17 mouse cellular contexts compared by ENCODE assay signal in the genomic region with DNA sequence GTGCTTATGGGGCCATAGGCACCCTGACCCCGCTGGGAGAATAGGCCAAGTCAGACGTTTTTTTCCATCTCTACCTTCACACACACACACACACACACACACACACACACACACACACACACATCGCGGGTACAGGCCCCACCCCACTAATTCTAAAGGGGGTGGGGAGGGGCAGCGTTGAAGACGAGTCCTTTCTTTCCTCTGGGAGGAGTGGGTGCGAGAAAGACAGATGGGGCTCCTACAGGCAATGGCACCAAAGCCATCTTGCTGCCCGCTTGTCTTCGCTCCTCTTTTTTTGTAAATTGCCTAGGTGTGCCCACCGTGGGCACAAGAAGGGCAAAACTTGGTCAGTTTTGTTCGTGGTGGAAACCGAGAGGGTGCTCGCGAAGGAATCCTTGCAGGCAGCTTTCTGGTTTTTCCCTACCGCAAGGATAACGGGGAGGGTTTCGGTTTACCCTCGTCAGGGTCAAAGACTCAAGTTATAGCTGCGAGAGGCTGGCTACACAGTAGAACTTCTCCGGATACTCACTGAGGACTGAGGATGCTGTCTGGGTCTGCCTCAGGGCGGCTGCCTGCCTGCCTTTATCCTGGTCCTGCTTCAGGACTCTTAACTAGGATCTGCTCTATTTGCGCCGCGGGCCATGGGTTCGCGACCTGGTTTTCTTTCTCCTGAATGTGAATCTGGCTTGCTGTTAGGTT. TPM values are rescaled to one million over a fixed set of nuclear protein-coding genes. Genes with fewer than 3 reads are reported as not detected.
DNase-seq lines count a peak whose midpoint lies in the region; ATAC-seq and TF ChIP-seq lines count a peak whose summit lies in the region.
"Had no signal": no experiment of that assay in that cellular context is flagged by ENCODE, and none has a peak within 500 bp of the region (broad histone marks: within the 10 kb centered on the region; RNA-seq: fewer than 3 reads in every experiment).

No protein-coding gene starts in this region.

- H3K9ac ChIP-seq in forebrain, postnatal 0 days, result peak overlapping the region; percentile 6; the same call in 1 of the 2 replicates
- peak overlapping the region; percentile 72 for H3K9ac ChIP-seq in midbrain, embryonic 13.5 days (replicated peaks)
- H3K9ac ChIP-seq in kidney, embryonic 15.5 days, result no peak overlapping the region

- no peak for TF ChIP-seq CTCF in forebrain, postnatal 0 days (IDR thresholded peaks at IDR 0.05; ENCODE audit: low read depth)

- peak overlapping the region; percentile 26 for H3K4me2 ChIP-seq in forebrain, postnatal 0 days (ENCODE audit: low read depth)
- H3K4me2 ChIP-seq in midbrain, embryonic 13.5 days (replicated peaks), result peak overlapping the region; percentile 55
- no peak overlapping the region for H3K4me2 ChIP-seq in kidney, embryonic 15.5 days

- H3K27ac ChIP-seq in forebrain, postnatal 0 days (ENCODE audit: low read depth, low read length), result peak overlapping the region; percentile 62
- peak overlapping the region; percentile 89 for H3K27ac ChIP-seq in midbrain, embryonic 13.5 days
- no peak overlapping the region for H3K27ac ChIP-seq in kidney, embryonic 15.5 days

- H3K27me3 ChIP-seq in forebrain, postnatal 0 days (ENCODE audit: insufficient read depth, low read length), result peaks cover 50% of the 10 kb centered on the region
- H3K27me3 ChIP-seq in midbrain, embryonic 13.5 days, result peaks cover 71% of the 10 kb centered on the region
- peaks cover 94% of the 10 kb centered on the region for H3K27me3 ChIP-seq in kidney, embryonic 15.5 days
- H3K27me3 ChIP-seq: CH12.LX had no signal

- H3K4me1 ChIP-seq in forebrain, postnatal 0 days (ENCODE audit: insufficient read depth), result no peaks in the 10 kb centered on the region
- peaks cover 10% of the 10 kb centered on the region for H3K4me1 ChIP-seq in midbrain, embryonic 13.5 days (replicated peaks)
- H3K4me1 ChIP-seq in kidney, embryonic 15.5 days, result peaks cover 12% of the 10 kb centered on the region

- DNase-seq in ZHBTc4 (ENCODE audit: low read depth, low spot score), result peak; percentile 30
- DNase-seq in cerebellum, adult 9-11 months, result peak; percentile 67
- no peak for DNase-seq in forebrain, postnatal 0 days
- no peak for DNase-seq in adrenal gland, adult 18-20 months (ENCODE audit: low spot score in 2 of 2)
- DNase-seq in left cerebral cortex, adult 18-20 months (ENCODE audit: low spot score in 2 of 2), result no peak
- DNase-seq in heart, postnatal 4 days, result no peak
- DNase-seq: heart, postnatal 14 days; layer of hippocampus, postnatal 36 days; lung, adult 18-20 months; right cerebral cortex, postnatal 25 days had no signal

- no peaks in the 10 kb centered on the region for H3K36me3 ChIP-seq in forebrain, postnatal 0 days (ENCODE audit: insufficient read depth)
- no peaks in the 10 kb centered on the region for H3K36me3 ChIP-seq in midbrain, embryonic 13.5 days
- H3K36me3 ChIP-seq in kidney, embryonic 15.5 days, result no peaks in the 10 kb centered on the region

- WGBS in forebrain, postnatal 0 days, result 26% methylated on average over 26 of the region's 26 CpGs
- WGBS in midbrain, embryonic 13.5 days, result 5% methylated on average over 25 of the region's 26 CpGs
- WGBS in kidney, embryonic 15.5 days, result 3% methylated on average over 26 of the region's 26 CpGs

- H3K4me3 ChIP-seq in forebrain, postnatal 0 days (ENCODE audit: low read depth, low read length), result peak overlapping the region; percentile 13; the same call in 1 of the 2 replicates
- peak overlapping the region; percentile 36 for H3K4me3 ChIP-seq in midbrain, embryonic 13.5 days (replicated peaks)
- no peak overlapping the region for H3K4me3 ChIP-seq in kidney, embryonic 15.5 days (replicated peaks)
- H3K4me3 ChIP-seq: erythroblast, embryonic 14.5 days; myocyte had no signal

- H3K9me3 ChIP-seq in forebrain, postnatal 0 days (ENCODE audit: low read length), result no peaks in the 10 kb centered on the region
- H3K9me3 ChIP-seq in midbrain, embryonic 13.5 days, result no peaks in the 10 kb centered on the region
- H3K9me3 ChIP-seq in kidney, embryonic 15.5 days (replicated peaks), result no peaks in the 10 kb centered on the region

- ATAC-seq in forebrain, postnatal 0 days, result no peak
- ATAC-seq in midbrain, embryonic 13.5 days, result no peak
- ATAC-seq in kidney, embryonic 15.5 days (replicated peaks; ENCODE audit: low FRiP score), result no peak

RNA-seq across cellular contexts. Expression of a gene that starts 3.8 kb away (rescaled TPM):
- 65.4 and 127 TPM in 2 replicates for total RNA-seq in forebrain, postnatal 0 days (2014; rRNA removed)
- polyA plus RNA-seq in forebrain, postnatal 0 days (2015; fragmentation: Nextera tagmentation; extraction: Ambion mirVana), result 4.4 and 8.9 TPM in 2 replicates
- 14.8 and 16.4 TPM in 2 replicates for polyA plus RNA-seq in midbrain, embryonic 13.5 days (2015; fragmentation: Nextera tagmentation; extraction: Ambion mirVana)
- not detected for total RNA-seq in adrenal gland, adult 18-20 months (2021)
- 10 to 100 TPM; 10.7 to 14.3 TPM for total RNA-seq in left cerebral cortex, adult 18-20 months (2021)
- polyA plus RNA-seq in kidney, embryonic 15.5 days (2015; fragmentation: Nextera tagmentation; extraction: Ambion mirVana), result not detected in 2 replicates
- not detected for total RNA-seq in heart, postnatal 4 days (2021)
- total RNA-seq: CH12.LX; granulocyte monocyte progenitor cell, adult 5-6 weeks; heart, postnatal 14 days had no signal
- polyA plus RNA-seq: erythroblast, embryonic 14.5 days; kidney, embryonic 16.5 days had no signal

RNA-seq across cellular contexts. Expression of a gene that starts 7.2 kb away (rescaled TPM):
- 44.3 and 99.2 TPM in 2 replicates for total RNA-seq in forebrain, postnatal 0 days (2014; rRNA removed)
- polyA plus RNA-seq in forebrain, postnatal 0 days (2015; fragmentation: Nextera tagmentation; extraction: Ambion mirVana), result 24.7 and 48.1 TPM in 2 replicates
- polyA plus RNA-seq in midbrain, embryonic 13.5 days (2015; fragmentation: Nextera tagmentation; extraction: Ambion mirVana), result 53.2 and 56.6 TPM in 2 replicates
- total RNA-seq in adrenal gland, adult 18-20 months (2021), result not detected
- total RNA-seq in left cerebral cortex, adult 18-20 months (2021), result 1 to 10 TPM; 3.5 to 4.4 TPM
- not detected in 2 replicates for polyA plus RNA-seq in kidney, embryonic 15.5 days (2015; fragmentation: Nextera tagmentation; extraction: Ambion mirVana)
- total RNA-seq in heart, postnatal 4 days (2021), result not detected
- total RNA-seq: CH12.LX; granulocyte monocyte progenitor cell, adult 5-6 weeks; heart, postnatal 14 days had no signal
- polyA plus RNA-seq: kidney, embryonic 16.5 days had no signal

Comparison
In these comparisons a context has a peak if more than half of its experiments do, and no peak if none do; other contexts are left out.
1. DNase-seq: peak in ZHBTc4 (single experiment) and cerebellum, adult 9-11 months (single experiment); none in forebrain, postnatal 0 days (single experiment), adrenal gland, adult 18-20 months (0 of 2), left cerebral cortex, adult 18-20 months (0 of 2) and heart, postnatal 4 days (single experiment).
2. RNA of a gene that starts 3.8 kb away (total RNA-seq): 65.4 to 127 TPM in forebrain, postnatal 0 days and 10.7 to 14.3 TPM in left cerebral cortex, adult 18-20 months; not detected in heart, postnatal 4 days and not detected in adrenal gland, adult 18-20 months; every median in the first group is over 10 times any median in the second.